Mouse (Mus musculus) forebrain, embryonic 13.5 days (tissue): Measurements from ENCODE around the gene Dnmt1. TPM values are rescaled to one million over a fixed set of nuclear protein-coding genes. Genes with fewer than 3 reads are reported as not detected.

Source experiments
- ATAC-seq: fragments of 200-750 bp; cut with Nextera tagmentation; 2 replicates; pipeline ENCODE4 v1.8.0; 2017
- H3K27ac ChIP-seq: fragments of 300-500 bp; sonication (generic); 2 replicates; pipeline ENCODE4 v1.5.1; 2015; ENCODE audit warnings: inconsistent platforms, mild to moderate bottlenecking, moderate library complexity
- H3K27me3 ChIP-seq: fragments of 300-500 bp; sonication (generic); 2 replicates; pipeline ENCODE4 v1.6.1; 2015; ENCODE audit warnings: mild to moderate bottlenecking, inconsistent platforms
- H3K36me3 ChIP-seq: fragments of 300-500 bp; sonication (generic); 2 replicates; pipeline ENCODE4 v1.6.1; 2015; ENCODE audit warnings: mild to moderate bottlenecking, inconsistent platforms; ENCODE audit not compliant: poor library complexity, severe bottlenecking
- H3K4me1 ChIP-seq: fragments of 300-500 bp; sonication (generic); 2 replicates; pipeline ENCODE4 v1.6.1; 2015; ENCODE audit warnings: inconsistent platforms
- H3K4me2 ChIP-seq: fragments of 300-500 bp; sonication (generic); 2 replicates; pipeline ENCODE4 v1.6.1; 2015; ENCODE audit warnings: inconsistent platforms, mild to moderate bottlenecking, moderate library complexity
- H3K4me3 ChIP-seq: fragments of 300-500 bp; sonication (generic); 2 replicates; pipeline ENCODE4 v1.5.1; 2015; ENCODE audit warnings: mild to moderate bottlenecking, inconsistent platforms
- H3K9ac ChIP-seq: fragments of 300-500 bp; sonication (generic); 2 replicates; pipeline ENCODE4 v1.6.1; 2015; ENCODE audit warnings: mild to moderate bottlenecking, inconsistent platforms
- H3K9me3 ChIP-seq: fragments of 300-500 bp; sonication (generic); replicated peaks from 2 replicates; pipeline ENCODE4 v1.6.1; 2016; ENCODE audit warnings: inconsistent platforms
- WGBS: fragments of 180-500 bp; shearing (Covaris S2); methylation state at CpG from one replicate; pipeline ENCODE4 v1.1.7; 2015; 5-methylcytosine and 5-hydroxymethylcytosine counted together
- polyA plus RNA-seq: library from polyadenylated mRNA; unstranded; fragments of >200 nt; fragmentation: Nextera tagmentation; extraction: Ambion mirVana; gene quantifications from 2 replicates; pipeline ENCODE4 v1.2.1, GENCODE M21; 2015

The Dnmt1 gene
- polyA plus RNA-seq, 1 experiment from 2014 or later, result 92.4 TPM

GRCm38 (mm10) chr9:20951966-20952519, 7.6 kb downstream of the Dnmt1 start:
- Histone ChIP-seq H3K36me3 (no peaks in the 10 kb centered on the region; the same call in 1 of the 2 replicates), H3K4me1 (peaks cover 18% of the 10 kb centered on the region), H3K9me3 (no peaks in the 10 kb centered on the region), H3K9ac (peak overlapping the region; percentile 85), H3K4me3 (peak overlapping the region; percentile 91), H3K27me3 (no peaks in the 10 kb centered on the region; the same call in 1 of the 2 replicates), H3K4me2 (peak overlapping the region; percentile 91), H3K27ac (peak overlapping the region; percentile 89)
- ATAC-seq, result peak; percentile 79; the same call in 1 of the 2 replicates
- WGBS, result 0% methylated on average over 15 of the region's 17 CpGs

GRCm38 (mm10) chr9:20951441-20951840, 8.2 kb downstream of the Dnmt1 start:
- H3K4me1 ChIP-seq, result peaks cover 18% of the 10 kb centered on the region
- no peak overlapping the region for H3K27ac ChIP-seq
- H3K9ac ChIP-seq, result peak overlapping the region; percentile 85
- peak overlapping the region; percentile 91 for H3K4me2 ChIP-seq
- no peaks in the 10 kb centered on the region for H3K27me3 ChIP-seq
- no peaks in the 10 kb centered on the region for H3K9me3 ChIP-seq
- ATAC-seq, result no peak
- H3K36me3 ChIP-seq, result peaks cover 4% of the 10 kb centered on the region; the same call in 1 of the 2 replicates
- WGBS, result 14% methylated on average over 14 of the region's 14 CpGs
- H3K4me3 ChIP-seq, result peak overlapping the region; percentile 91

DNA sequence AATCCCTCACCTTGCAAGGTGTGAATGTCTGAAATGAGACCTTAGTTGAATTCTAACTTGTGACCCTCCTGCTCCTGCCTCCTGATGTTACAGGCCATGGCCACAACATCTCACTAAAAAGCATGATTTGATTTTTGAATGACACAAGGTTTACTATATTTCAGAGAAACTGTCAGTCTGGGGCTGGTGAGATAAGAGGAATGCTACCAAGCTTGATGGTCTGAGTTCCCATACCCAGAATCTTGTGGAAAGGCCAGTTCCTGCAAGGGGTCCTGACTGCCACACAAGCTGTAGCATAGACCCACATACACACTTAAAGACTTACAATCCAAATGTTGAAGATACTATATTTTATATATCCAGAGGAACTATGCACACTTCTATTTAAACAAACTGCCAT, 9.3 kb downstream of the Dnmt1 start:
- peaks cover 22% of the 10 kb centered on the region for H3K4me1 ChIP-seq
- no peaks in the 10 kb centered on the region for H3K27me3 ChIP-seq
- H3K27ac ChIP-seq, result no peak overlapping the region
- no peak for ATAC-seq
- peaks cover 9% of the 10 kb centered on the region; the same call in 1 of the 2 replicates for H3K36me3 ChIP-seq
- H3K9me3 ChIP-seq, result no peaks in the 10 kb centered on the region
- peak overlapping the region; percentile 91 for H3K4me2 ChIP-seq
- H3K9ac ChIP-seq, result peak overlapping the region; percentile 85; the same call in 1 of the 2 replicates
- peak overlapping the region; percentile 91; the same call in 1 of the 2 replicates for H3K4me3 ChIP-seq

DNA sequence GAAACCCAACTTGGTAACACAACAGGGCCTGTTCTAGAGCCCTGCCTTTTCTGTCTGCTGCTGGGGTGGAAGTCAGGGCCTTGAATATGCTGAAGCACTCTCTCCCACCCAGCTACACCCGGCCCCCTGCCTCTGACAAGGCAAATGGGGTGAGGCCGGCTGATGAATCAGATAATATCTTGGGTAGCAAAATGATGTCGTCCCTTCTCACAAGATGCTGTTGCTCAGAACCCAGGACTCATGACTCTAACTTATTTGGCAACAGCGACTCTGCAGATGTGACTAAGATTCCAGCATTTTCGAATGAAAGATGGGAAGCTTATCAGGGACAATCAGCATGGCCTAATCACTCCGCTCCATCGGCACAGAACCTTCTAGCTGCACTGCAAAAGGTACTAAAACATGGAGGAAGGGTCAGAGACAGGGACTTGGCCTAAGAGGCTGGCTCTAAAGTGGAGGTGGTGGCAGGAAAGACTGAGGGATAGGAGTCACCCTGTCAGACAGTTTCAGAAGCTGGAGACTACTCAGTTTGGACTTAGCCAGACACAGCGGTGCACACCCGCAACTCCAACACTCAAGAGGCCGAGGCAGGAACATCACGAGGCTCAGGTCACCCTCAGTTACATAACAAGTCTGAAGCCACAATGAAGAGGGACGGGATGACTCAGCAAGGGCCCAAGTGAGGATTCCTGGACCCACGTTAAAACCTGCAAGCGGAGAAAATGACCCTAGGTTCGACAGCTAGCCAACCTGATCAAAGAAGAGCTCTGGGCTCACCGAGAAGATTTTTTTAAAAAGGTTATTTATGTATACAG, 13.4 kb downstream of the Dnmt1 start:
- WGBS, result 88% methylated on average over 16 of the region's 16 CpGs
- Histone ChIP-seq H3K27ac (no peak overlapping the region), H3K4me2 (no peak overlapping the region), H3K27me3 (no peaks in the 10 kb centered on the region), H3K36me3 (peaks cover 18% of the 10 kb centered on the region), H3K9ac (0 out of 2 replicates have a peak overlapping the region, but pooled peaks have one; percentile 21), H3K9me3 (no peaks in the 10 kb centered on the region), H3K4me3 (no peak overlapping the region), H3K4me1 (peaks cover 36% of the 10 kb centered on the region)
- no peak for ATAC-seq

DNA sequence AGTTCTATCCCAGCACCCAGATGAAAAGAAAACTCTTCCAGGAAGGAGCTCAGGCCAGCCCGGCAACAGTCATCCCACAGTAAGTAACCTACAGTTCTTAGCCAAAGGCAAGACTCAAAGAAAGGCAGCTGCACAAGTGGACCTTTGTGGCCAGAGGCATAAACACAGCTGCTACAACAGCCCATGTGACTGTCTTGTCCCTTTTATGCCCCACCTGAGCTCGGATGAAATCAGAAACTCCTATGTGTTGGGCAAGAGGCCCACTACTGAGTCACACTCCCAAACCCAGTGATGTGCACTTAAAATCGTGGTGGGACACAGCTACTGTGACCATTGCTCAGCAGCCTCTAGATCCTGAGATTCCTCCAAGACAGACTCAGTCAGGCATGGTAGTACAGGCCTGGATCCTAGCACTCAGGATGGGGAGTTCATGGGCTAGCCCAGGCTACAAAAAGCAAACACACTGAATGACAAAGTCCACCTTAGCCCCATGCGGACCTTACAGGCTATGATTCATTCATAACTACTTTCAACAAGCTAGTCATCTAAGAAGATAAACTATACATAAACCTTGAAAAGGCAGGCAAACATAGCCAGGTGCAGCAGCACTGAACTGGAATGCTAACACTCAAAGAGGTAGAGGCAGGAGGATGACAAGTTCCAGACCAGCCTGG, 14.9 kb downstream of the Dnmt1 start:
- peaks cover 33% of the 10 kb centered on the region for H3K36me3 ChIP-seq
- H3K9me3 ChIP-seq, result no peaks in the 10 kb centered on the region
- H3K4me3 ChIP-seq, result no peak overlapping the region
- H3K27me3 ChIP-seq, result no peaks in the 10 kb centered on the region
- WGBS, result 73% methylated on average over 4 of the region's 4 CpGs
- H3K4me2 ChIP-seq, result no peak overlapping the region
- H3K27ac ChIP-seq, result no peak overlapping the region
- H3K4me1 ChIP-seq, result peaks cover 23% of the 10 kb centered on the region
- no peak overlapping the region for H3K9ac ChIP-seq
- no peak for ATAC-seq

DNA sequence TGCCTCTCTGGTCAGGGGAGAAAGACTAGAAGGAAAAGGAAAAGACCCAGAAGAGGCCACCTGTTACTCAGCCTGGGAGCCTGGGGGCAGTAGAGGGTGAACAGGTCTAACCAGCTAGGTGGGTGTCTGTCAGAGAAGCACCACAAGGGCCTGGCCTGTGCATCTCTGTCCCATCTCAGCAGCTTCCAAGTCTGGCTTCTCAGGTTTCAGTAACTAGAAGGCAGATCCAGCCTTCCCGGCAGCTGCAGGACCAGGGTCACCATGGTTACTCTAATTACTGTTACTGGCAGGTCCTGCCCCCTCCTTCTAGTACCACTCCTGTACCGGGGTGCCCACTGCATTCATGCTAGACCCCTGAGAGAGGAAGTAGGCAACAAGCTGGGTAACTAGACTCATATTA, 15.8 kb downstream of the Dnmt1 start:
- Histone ChIP-seq H3K27me3 (no peaks in the 10 kb centered on the region), H3K36me3 (peaks cover 42% of the 10 kb centered on the region), H3K4me3 (no peak overlapping the region), H3K27ac (no peak overlapping the region), H3K4me1 (peaks cover 23% of the 10 kb centered on the region), H3K9me3 (no peaks in the 10 kb centered on the region), H3K9ac (peak overlapping the region; percentile 54), H3K4me2 (no peak overlapping the region)
- peak; percentile 59; the same call in 1 of the 2 replicates for ATAC-seq
- 7% methylated on average over 2 of the region's 2 CpGs for WGBS

DNA sequence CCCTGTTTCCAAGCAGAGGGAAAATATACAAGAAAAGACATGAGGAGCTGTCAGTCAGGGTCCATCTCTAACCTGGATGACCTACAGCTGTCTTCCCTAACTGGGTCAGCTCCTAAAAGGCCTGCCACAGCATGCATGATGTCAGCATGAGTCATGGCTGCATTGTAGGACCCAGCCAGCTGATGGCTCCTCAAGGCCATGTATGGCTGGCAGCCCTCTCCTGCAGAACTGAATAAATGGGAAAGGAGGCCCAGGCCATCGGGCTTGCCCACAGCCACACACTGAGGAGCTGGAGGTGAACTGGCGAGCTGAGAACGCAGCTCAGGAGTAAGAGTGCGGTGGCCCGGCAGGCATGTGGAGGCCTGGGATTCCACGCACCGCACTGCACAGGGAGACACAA, 16.3 kb downstream of the Dnmt1 start:
- no peak for ATAC-seq
- no peaks in the 10 kb centered on the region for H3K27me3 ChIP-seq
- no peak overlapping the region for H3K27ac ChIP-seq
- no peak overlapping the region for H3K9ac ChIP-seq
- 93% methylated on average over 7 of the region's 7 CpGs for WGBS
- H3K9me3 ChIP-seq, result no peaks in the 10 kb centered on the region
- peaks cover 23% of the 10 kb centered on the region for H3K4me1 ChIP-seq
- H3K4me3 ChIP-seq, result no peak overlapping the region
- peaks cover 47% of the 10 kb centered on the region for H3K36me3 ChIP-seq
- H3K4me2 ChIP-seq, result no peak overlapping the region

- ATAC-seq, result no peak
- H3K9me3 ChIP-seq, result no peaks in the 10 kb centered on the region
- WGBS, result 96% methylated on average over 3 of the region's 3 CpGs
- no peak overlapping the region for H3K27ac ChIP-seq
- H3K4me3 ChIP-seq, result no peak overlapping the region
- H3K4me2 ChIP-seq, result no peak overlapping the region
- H3K36me3 ChIP-seq, result peaks cover 98% of the 10 kb centered on the region
- H3K27me3 ChIP-seq, result no peaks in the 10 kb centered on the region
- no peaks in the 10 kb centered on the region for H3K4me1 ChIP-seq
- no peak overlapping the region for H3K9ac ChIP-seq
Measured at GRCm38 (mm10) chr9:20923258-20923657, 36.4 kb downstream of the Dnmt1 start.

- H3K4me1 ChIP-seq, result no peaks in the 10 kb centered on the region
- no peaks in the 10 kb centered on the region for H3K9me3 ChIP-seq
- no peak overlapping the region for H3K27ac ChIP-seq
- H3K4me2 ChIP-seq, result no peak overlapping the region
- no peak overlapping the region for H3K9ac ChIP-seq
- WGBS, result 84% methylated on average over 4 of the region's 4 CpGs
- H3K36me3 ChIP-seq, result peaks cover 100% of the 10 kb centered on the region
- H3K27me3 ChIP-seq, result no peaks in the 10 kb centered on the region
- ATAC-seq, result no peak
- H3K4me3 ChIP-seq, result no peak overlapping the region
Measured at GRCm38 (mm10) chr9:20916160-20916559, 43.5 kb downstream of the Dnmt1 start.

- Histone ChIP-seq H3K9me3 (no peaks in the 10 kb centered on the region), H3K4me3 (no peak overlapping the region), H3K4me2 (no peak overlapping the region), H3K4me1 (no peaks in the 10 kb centered on the region), H3K36me3 (peaks cover 100% of the 10 kb centered on the region), H3K9ac (no peak overlapping the region), H3K27me3 (no peaks in the 10 kb centered on the region), H3K27ac (no peak overlapping the region)
- 77% methylated on average over 9 of the region's 9 CpGs for WGBS
- no peak for ATAC-seq
Measured at GRCm38 (mm10) chr9:20909948-20910347, 49.7 kb downstream of the Dnmt1 start.

- Histone ChIP-seq H3K4me2 (no peak overlapping the region), H3K9me3 (no peaks in the 10 kb centered on the region), H3K36me3 (peaks cover 33% of the 10 kb centered on the region), H3K27ac (no peak overlapping the region), H3K9ac (no peak overlapping the region), H3K4me1 (peaks cover 10% of the 10 kb centered on the region), H3K27me3 (peaks cover 3% of the 10 kb centered on the region; the same call in 1 of the 2 replicates), H3K4me3 (no peak overlapping the region)
- 49% methylated on average over 6 of the region's 6 CpGs for WGBS
- ATAC-seq, result no peak
Measured at GRCm38 (mm10) chr9:20902174-20902491, 57.6 kb downstream of the Dnmt1 start.

GRCm38 (mm10) chr9:20901466-20902173, 58.1 kb downstream of the Dnmt1 start:
- H3K4me2 ChIP-seq, result no peak overlapping the region
- no peak overlapping the region for H3K27ac ChIP-seq
- H3K4me1 ChIP-seq, result peaks cover 15% of the 10 kb centered on the region
- 18% methylated on average over 13 of the region's 13 CpGs for WGBS
- ATAC-seq, result no peak
- peaks cover 3% of the 10 kb centered on the region; the same call in 1 of the 2 replicates for H3K27me3 ChIP-seq
- H3K36me3 ChIP-seq, result peaks cover 33% of the 10 kb centered on the region
- H3K9ac ChIP-seq, result no peak overlapping the region
- H3K4me3 ChIP-seq, result no peak overlapping the region
- H3K9me3 ChIP-seq, result no peaks in the 10 kb centered on the region
